ENCODE assay signal across 14 mouse cellular contexts in genomic region chr6:142530378-142530777, GRCm38 (mm10). TPM values are rescaled to one million over a fixed set of nuclear protein-coding genes. Genes with fewer than 3 reads are reported as not detected.
A peak's percentile ranks its signal among the peaks of the same experiment; 100 is the strongest.
DNase-seq lines count a peak whose midpoint lies in the region; ATAC-seq lines count a peak whose summit lies in the region.
"Had no signal": no experiment of that assay in that cellular context is flagged by ENCODE, and none has a peak within 500 bp of the region (broad histone marks: within the 10 kb centered on the region; RNA-seq: fewer than 3 reads in every experiment).

No protein-coding gene starts in this region.

- no peaks in the 10 kb centered on the region for H3K27me3 ChIP-seq in heart, embryonic 16.5 days (ENCODE audit: control insufficient read depth, insufficient read depth, low read length)

- H3K4me1 ChIP-seq in heart, embryonic 16.5 days (ENCODE audit: control insufficient read depth, insufficient read depth, low read length): peaks cover 8% of the 10 kb centered on the region

- intact Hi-C loops in heart, postnatal 14 days (cut with DNase I): loop anchor here (5.0 kb wide), 1 partner anchor 42 kb away; the partner anchor contains the start of gene Kcnj8

- H3K9me3 ChIP-seq in heart, embryonic 16.5 days (replicated peaks; ENCODE audit: control insufficient read depth, low read length): no peaks in the 10 kb centered on the region

- H3K27ac ChIP-seq in heart, embryonic 16.5 days (ENCODE audit: low read length): peak overlapping the region; percentile 36; the same call in 1 of the 2 replicates
- H3K27ac ChIP-seq: layer of hippocampus, adult 2 months; macrophage had no signal

- H3K4me3 ChIP-seq in heart, embryonic 16.5 days (ENCODE audit: low read length): no peak overlapping the region
- H3K4me3 ChIP-seq: layer of hippocampus, adult 2 months; myocyte had no signal

- no peaks in the 10 kb centered on the region for H3K36me3 ChIP-seq in heart, embryonic 16.5 days (ENCODE audit: control insufficient read depth, insufficient read depth)

- no peak for DNase-seq in heart, postnatal 14 days
- DNase-seq in adipocyte (ENCODE audit: low spot score): peak; percentile 69
- peak; percentile 47 for DNase-seq in kidney, postnatal 14 days
- DNase-seq in lung, postnatal 25 days (ENCODE audit: low spot score): peak; percentile 10
- DNase-seq in urinary bladder, postnatal 10 days (ENCODE audit: low spot score): no peak
- no peak for DNase-seq in spleen, postnatal 36 days (ENCODE audit: low spot score in 2 of 2)
- DNase-seq: cerebellum, postnatal 25 days; heart, postnatal 10 days had no signal

- 53% methylated on average over 5 of the region's 5 CpGs for WGBS in heart, embryonic 16.5 days

- H3K4me2 ChIP-seq in heart, embryonic 16.5 days (ENCODE audit: low read depth, low read length): no peak overlapping the region

- no peak for ATAC-seq in heart, embryonic 16.5 days (replicated peaks; ENCODE audit: extremely low read depth, insufficient read depth, low FRiP score)
- ATAC-seq in erythroid progenitor cell, adult 5-6 weeks (replicated peaks; ENCODE audit: low FRiP score, poor library complexity, severe bottlenecking): no peak
- ATAC-seq: CD4-positive, CD25-positive, alpha-beta regulatory T cell, adult 4 months had no signal

- H3K9ac ChIP-seq in heart, embryonic 16.5 days (ENCODE audit: low read length): no peak overlapping the region

RNA-seq across cellular contexts. Expression of gene Ldhb, which starts 22.6 kb away (rescaled TPM):
- 1,732 and 1,779 TPM in 2 replicates for polyA plus RNA-seq in heart, embryonic 16.5 days (2015; fragmentation: Nextera tagmentation; extraction: Ambion mirVana)
- total RNA-seq in heart, postnatal 14 days (2021): 1,000 to 10,000 TPM; 1,994 to 2,026 TPM
- total RNA-seq in erythroid progenitor cell, adult 5-6 weeks (2015; ENCODE audit: low replicate concordance): 10.1 TPM in 1 of 2 replicates, not detected in the other
- total RNA-seq in erythroid progenitor cell, adult 5-6 weeks (2017; ENCODE audit: low replicate concordance): 3.7 TPM in 1 of 2 replicates, not detected in the other

RNA-seq across cellular contexts. Expression of gene Kcnj8, which starts 41.0 kb away (rescaled TPM):
- polyA plus RNA-seq in heart, embryonic 16.5 days (2015; fragmentation: Nextera tagmentation; extraction: Ambion mirVana): 18.7 and 20.9 TPM in 2 replicates
- total RNA-seq in heart, postnatal 14 days (2021): 10 to 100 TPM; 33.3 to 39.2 TPM
- not detected in 2 replicates for total RNA-seq in erythroid progenitor cell, adult 5-6 weeks (2015; ENCODE audit: low replicate concordance)
- total RNA-seq in erythroid progenitor cell, adult 5-6 weeks (2017; ENCODE audit: low replicate concordance): not detected in 2 replicates
- polyA plus RNA-seq: CD4-positive, CD25-positive, alpha-beta regulatory T cell, adult 4 months; macrophage had no signal

RNA-seq across cellular contexts. Expression of gene Gys2, which starts 57.5 kb away (rescaled TPM):
- polyA plus RNA-seq in heart, embryonic 16.5 days (2015; fragmentation: Nextera tagmentation; extraction: Ambion mirVana): 0.11 TPM in 1 of 2 replicates, not detected in the other
- total RNA-seq in heart, postnatal 14 days (2021): under 1 TPM in 1 of 2 experiments, not detected in 1; 0.17 TPM
- total RNA-seq in erythroid progenitor cell, adult 5-6 weeks (2015; ENCODE audit: low replicate concordance): not detected in 2 replicates
- total RNA-seq in erythroid progenitor cell, adult 5-6 weeks (2017; ENCODE audit: low replicate concordance): not detected in 2 replicates
- polyA plus RNA-seq: CD4-positive, CD25-positive, alpha-beta regulatory T cell, adult 4 months; macrophage; myocyte had no signal

Comparison
In these comparisons a context has a peak if more than half of its experiments do, and no peak if none do; other contexts are left out.
1. DNase-seq: peak in adipocyte (single experiment), kidney, postnatal 14 days (single experiment) and lung, postnatal 25 days (single experiment); none in heart, postnatal 14 days (0 of 2), urinary bladder, postnatal 10 days (single experiment) and spleen, postnatal 36 days (0 of 2).
2. RNA of gene Ldhb, which starts 22.6 kb away (total RNA-seq): 1,994 to 2,026 TPM in heart, postnatal 14 days; 3.7 to 10.1 TPM in erythroid progenitor cell, adult 5-6 weeks; every median in the first group is over 100 times any median in the second.
3. RNA of gene Kcnj8, which starts 41.0 kb away (total RNA-seq): 33.3 to 39.2 TPM in heart, postnatal 14 days; not detected in erythroid progenitor cell, adult 5-6 weeks; every median in the first group is over 10 times any median in the second.